Mouse (Mus musculus) cortical plate, adult 2 months (tissue): ENCODE data around the gene Sdc1.

ENCODE experiments used
- CTCF ChIP-seq: fragments of 200-500 bp; IDR thresholded peaks from 2 replicates; pipeline ENCODE4 v1.5.1; 2011; ENCODE audit warnings: mild to moderate bottlenecking, control low read depth, low read length; ENCODE audit not compliant: insufficient read depth; ENCODE audit errors: extremely low read depth
- POLR2A ChIP-seq: fragments of 200-500 bp; IDR thresholded peaks from 2 replicates; pipeline ENCODE4 v1.6.1; 2011; ENCODE audit warnings: mild to moderate bottlenecking, low read length, control low read depth; ENCODE audit not compliant: insufficient read depth; ENCODE audit errors: extremely low read depth

DNA sequence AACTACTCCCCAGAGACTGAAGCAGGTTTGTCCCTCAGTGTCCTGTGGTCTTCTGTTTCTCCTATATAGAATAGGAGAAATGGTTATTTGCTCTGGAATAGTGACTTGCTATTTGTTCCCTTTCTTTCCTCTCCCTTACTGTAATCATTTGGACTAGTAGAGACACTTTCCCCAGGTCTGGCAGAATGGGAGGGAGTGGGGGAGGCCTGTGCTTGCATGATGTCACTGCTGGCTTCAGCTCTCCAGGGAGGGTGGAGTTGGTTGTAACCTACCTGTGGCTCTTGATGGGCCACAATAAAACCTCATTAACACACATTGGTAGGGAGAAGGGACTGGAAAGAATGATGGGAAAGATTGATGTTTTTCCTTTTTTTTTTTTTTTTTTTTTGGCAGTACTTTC lies 3.1 kb downstream of the Sdc1 start:
- TF ChIP-seq CTCF (no peak), POLR2A (no peak)
